Mouse (Mus musculus): ENCODE measurements around the gene Lrp6.

DNA sequence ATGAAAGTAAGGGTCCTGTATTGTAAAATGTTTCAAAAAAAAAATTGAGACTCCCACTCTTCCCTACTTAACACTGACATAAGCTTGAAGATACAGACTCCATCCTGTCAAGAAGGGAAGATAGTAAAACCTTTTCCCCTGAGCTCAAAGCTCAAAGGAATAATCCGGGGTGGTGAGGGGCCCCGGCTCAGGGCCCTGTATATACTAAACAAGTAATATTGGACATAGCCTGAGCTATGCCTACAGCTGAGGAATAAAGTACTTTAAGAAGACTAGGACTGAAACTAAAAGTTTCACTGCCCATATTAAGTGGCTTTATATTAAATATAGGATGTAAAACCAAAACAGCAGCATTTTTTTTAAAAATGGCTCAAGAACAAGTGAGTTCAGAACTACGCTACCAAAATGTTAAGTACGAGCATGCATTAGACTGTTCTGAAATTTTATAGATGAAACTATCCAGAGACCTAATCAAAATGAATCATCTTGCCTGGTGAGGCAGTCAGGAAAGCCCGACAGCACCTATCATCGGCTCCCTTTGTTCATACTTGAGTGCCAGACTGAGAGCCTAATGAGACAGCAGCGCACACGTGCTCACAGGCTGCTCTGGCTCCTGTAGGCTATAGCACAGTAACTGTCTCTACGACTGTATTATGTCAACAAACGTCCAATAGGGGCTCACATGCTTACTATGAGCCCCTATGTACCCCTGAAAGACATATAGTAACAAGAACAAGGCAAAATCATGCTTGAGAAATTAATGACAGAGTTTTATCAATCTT, 66.2 kb downstream of the Lrp6 start:
- TF ChIP-seq CTCF (IDR thresholded peaks at IDR 0.05; ENCODE audit: low read depth) (no peak), EP300 (IDR thresholded peaks at IDR 0.05; ENCODE audit: low read depth) (no peak)
